Mouse (Mus musculus): ENCODE measurements around the gene Cdh13.

DNA sequence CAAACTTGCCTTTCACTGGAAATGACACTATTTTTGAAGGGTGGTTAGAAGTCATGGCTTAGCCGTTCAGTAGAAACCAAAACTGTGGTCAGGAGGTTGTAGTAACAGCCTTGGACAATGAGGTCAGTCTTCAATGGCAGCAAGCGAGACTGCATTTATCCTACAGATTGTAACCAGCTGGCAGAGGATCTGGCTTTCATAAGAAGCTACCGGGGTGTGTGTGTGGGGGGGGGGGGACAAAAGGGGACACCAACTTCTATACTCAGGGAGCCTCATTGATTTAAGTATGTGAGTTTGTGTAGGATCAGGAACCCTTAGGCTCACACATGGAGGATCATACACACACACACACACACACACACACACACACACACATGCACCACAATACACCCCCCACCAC, 25.6 kb downstream of the Cdh13 start:
- TF ChIP-seq CTCF (IDR thresholded peaks at IDR 0.05; ENCODE audit: control insufficient read depth, insufficient read depth, insufficient replicate concordance, low read depth, low read length) (no peak), POLR2A (IDR thresholded peaks at IDR 0.05; ENCODE audit: control insufficient read depth, low read depth, low read length) (no peak)
